Mouse (Mus musculus): Measurements from ENCODE around the gene Bckdhb.
"Not testable (repeated sequence)": the region's sequence is repeated elsewhere in the genome, so short reads cannot be mapped to it uniquely, and the experiment has no call there.

Gene Bckdhb

DNA sequence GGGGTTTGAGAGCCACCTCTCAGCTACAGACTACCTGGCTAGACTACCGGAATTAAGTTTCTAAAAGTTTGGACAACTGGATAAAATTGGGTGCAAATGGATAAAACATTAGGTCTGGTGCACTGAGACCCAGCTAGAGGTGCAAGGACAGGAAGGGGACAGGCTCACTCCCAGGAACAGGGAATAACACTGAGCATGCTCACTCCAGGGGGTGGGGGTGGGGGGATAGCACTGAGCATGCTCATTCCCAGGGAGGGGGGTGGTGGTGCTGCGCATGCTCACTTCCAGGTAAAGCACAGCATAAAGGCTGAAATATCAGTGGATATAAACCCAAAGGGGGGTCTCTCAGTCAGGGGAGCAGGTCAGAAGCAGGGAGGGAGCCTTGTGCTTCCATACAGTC is 120.7 kb downstream of the Bckdhb start:
- DNase-seq (ENCODE audit: low spot score in 2 of 2) = no peak

DNA sequence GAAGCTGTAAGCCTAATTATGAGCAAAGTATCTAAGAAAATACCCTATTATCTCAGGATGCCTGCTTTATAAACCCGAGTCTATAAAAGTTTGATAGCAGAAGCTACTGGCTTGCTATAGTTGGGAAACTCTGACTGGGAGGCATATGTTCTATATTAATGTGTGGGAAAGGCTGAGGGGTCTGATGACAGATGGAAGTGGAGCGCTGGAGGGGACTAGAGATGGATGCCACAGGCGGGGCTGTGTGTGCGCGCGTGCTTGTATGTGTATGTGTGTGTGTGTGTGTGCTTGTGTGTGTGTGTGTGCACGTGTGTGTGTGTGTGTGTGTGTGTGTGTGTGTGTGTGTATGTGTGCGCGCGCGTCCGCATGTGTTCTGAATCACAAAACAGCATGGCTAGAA is 121.4 kb downstream of the Bckdhb start:
- no peak for DNase-seq (ENCODE audit: low spot score in 2 of 2)

DNA sequence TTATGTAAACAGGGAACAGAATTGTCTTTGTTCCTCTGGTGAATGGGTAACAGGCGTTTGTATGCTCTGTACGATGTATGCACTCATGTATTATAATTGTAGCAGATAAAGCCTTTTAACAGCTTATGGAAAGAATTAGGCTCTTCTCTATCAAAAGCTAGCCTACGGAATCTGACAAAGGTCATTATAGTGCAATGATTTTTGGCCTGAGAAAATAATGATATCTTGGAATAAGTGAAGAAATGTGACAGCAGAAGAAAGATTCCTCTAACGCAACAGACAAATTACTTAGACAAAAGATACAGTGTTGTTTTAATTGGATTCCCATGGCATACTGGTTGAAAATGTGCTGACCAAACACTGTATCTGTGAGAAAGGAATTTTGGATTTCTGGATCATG is 122.0 kb downstream of the Bckdhb start:
- DNase-seq (ENCODE audit: low spot score in 2 of 2) = no peak

DNA sequence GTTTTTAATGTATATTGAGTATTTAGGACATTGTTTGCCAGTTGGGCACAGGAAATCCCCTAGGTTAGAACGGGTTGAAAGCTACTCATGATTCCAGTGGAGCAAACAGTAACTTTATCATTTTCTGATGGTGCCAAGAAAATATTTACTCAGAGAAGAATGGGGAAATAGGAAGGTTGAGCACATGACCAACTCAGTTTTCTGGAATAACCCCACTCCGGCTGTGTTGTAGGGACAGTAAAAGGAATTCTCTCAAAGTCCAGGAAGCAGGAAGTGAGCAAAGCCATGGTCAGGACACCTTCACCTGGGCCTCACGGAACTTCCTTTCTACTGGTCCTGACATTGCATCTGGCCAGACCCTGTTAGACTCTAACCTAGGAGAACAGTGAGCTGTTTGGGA is 122.5 kb downstream of the Bckdhb start:
- DNase-seq (ENCODE audit: low spot score in 2 of 2) = no peak

DNA sequence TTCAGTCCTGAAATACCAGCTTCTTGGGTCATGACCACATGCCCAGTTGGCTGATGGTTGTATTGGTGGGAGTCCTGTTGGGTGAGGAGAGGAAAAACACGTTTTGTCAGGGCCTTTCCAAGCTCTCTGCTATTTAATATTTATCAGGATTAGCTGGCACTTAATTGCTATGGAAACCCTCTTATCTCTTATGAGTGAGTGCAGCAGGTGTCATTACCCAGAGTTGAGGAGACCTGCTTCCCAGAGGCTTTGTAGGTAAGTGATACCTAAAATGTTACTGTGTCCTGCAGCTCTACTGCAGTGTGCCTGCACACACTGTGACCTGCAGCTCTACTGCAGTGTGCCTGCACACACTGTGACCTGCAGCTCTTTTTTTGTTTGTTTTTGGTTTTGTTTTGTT is 124.2 kb downstream of the Bckdhb start:
- DNase-seq (ENCODE audit: low spot score in 2 of 2) = no peak

DNA sequence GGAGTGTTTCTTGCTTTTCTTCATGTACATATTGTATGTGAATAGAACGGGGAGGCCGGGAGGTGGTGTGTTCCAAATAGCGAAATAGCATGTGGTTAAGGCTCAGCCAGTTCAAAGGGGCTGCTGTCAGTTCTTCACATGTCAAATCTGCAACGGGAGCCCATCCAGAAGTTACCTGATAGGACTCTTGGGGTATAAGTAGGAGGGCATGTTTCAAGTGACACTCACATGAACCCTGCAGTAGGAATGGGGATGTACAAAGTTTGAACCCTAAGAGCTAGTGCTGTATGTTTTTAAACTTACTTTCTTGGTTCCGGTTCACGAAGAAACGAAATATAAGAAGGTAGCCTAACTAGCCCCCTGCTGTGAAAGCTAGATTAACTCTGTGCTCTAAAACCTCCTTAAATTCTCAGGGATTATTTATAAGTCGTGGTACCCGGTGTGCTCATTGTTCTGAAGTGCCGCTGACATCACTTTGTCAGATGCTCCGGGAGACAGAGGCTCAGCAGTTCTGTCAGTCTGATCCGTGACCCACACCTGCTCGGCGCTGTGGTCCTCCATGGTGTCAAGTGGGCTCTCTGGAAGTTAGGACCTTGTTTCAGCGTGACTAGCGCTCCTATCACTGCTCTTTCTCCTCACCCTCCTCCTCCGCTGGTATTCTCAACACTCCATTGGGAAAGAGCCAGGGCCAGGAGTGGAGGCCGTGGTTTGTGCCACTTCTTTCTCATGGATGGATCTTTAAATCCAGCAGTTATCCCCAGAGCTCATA is 126.1 kb downstream of the Bckdhb start:
- DNase-seq (ENCODE audit: low spot score in 2 of 2) = no peak

DNA sequence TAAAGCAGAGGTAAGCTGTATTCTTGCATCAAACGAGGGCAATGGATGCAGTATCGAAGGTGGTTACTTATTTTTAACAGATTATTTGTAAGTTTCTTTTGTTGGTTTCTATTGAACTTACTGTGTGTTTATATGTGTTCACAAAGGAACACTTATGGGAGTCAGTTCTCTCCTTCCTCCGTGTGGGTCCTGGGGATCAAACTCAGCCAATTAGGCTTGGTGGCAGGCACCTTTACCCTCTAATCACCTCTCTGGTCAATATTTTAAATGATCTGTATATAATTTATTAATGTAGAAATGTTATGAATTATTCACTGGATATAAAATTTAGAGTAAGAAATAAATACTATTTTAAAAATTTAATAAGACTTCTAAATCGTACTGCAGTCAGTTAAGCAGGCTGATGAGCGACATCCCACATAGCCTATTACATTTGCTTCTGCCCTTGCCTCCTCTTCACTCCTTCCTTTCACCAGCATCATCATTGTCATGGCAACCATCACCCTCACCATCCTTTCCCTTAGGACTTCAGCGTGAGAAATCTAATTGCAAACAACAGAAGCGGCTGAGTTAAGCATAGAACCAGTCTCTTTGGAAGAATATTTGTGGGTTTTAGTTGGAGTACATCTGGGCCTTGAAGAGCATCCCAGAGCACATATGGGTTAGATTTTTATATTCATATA is 130.3 kb downstream of the Bckdhb start:
- DNase-seq (ENCODE audit: low spot score in 2 of 2) = no peak

DNA sequence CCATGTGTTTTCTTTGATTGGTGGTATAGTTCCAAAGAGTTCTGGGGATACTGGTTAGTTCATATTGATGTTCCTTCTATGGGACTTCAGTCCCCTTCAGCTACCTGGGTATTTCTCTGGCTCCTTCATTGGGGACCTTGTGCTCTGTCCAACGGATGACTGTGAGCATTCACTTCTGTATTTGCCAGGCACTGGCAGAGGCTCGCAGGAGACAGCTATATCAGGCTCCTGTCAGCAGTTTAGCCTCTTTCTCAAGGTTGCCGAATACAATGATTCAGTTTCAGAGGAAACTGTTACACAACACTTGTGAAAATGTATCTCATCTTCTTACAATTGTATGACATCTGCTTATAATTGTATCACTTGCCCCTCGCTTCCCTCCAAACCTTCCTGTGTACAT is 135.8 kb downstream of the Bckdhb start:
- DNase-seq (ENCODE audit: low spot score in 2 of 2) = not testable (repeated sequence)

DNA sequence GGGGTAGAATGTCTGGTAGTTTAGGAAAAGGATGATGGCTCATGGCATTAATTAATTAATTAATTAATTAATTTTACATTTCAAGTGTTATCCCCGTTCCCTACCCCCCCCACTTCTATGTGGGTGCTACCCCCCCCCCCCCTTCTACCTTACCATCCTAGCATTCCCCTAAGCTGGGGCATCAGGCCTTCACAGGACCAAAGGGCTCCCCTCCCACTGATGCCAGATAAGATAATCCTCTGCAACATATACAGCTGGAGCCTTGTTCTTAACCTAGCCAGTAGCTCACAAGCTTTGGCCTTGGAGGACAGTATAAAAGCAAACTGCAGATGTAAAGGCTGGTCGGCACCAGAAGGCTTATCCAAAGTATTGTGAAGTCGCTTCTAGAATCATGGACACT is 138.7 kb downstream of the Bckdhb start:
- DNase-seq (ENCODE audit: low spot score in 2 of 2) = no peak

DNA sequence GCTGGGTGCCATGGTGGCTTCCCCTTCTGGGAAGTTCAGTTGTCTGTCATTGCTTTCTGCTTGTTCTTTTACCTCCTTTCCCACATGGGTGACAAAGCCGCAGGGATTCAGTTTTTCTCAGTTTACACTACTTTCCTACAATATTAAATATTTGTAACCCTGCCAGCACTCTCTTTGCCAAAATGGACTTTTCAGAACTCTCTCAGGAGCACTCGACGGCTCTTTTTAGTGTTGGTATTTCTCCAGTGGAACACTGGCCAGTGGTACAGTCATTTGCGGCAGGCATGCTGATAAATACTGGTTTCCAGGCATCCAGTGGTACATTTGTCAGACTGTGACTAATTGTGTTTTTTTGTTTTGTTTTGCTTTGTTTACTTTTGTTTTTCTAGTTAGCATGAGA is 139.2 kb downstream of the Bckdhb start:
- no peak for DNase-seq (ENCODE audit: low spot score in 2 of 2)

DNA sequence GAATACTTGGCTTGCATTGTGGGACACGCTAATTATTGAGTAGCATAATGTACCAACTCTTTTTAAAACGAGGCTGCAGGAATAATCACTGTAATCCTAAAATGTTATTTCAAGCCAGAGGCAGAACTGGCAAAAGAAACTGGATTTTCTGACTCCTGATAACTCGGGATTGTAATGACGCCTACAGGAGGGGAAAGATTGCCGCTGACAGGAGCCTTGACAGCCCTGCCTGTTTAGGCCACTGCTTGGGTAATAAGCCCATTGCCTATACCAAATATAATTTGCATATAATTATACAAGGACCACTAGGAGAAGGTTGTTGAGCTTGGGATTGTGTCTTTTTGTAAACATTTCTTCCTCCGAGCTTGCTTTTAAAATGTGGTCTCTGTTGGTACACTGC is 145.3 kb downstream of the Bckdhb start:
- DNase-seq (ENCODE audit: low spot score in 2 of 2) = no peak

DNA sequence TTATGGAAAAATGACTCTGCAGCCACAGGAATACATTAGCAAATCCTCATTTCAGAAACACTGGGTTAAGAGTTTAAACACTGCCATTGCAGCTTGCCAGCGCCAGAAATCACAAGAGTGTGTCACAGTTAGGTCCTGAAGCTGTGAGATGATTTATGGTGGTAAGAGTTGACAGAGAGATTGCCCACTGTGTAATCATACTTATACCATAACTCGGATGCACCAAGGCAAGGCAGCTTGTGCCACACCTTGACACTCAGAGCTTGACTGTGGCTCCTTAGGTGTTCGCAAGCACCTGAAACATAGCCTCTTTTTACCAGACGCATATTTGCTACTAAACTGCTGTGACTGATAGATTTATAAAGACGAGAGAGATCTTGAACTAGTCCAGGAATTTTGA is 145.8 kb downstream of the Bckdhb start:
- DNase-seq (ENCODE audit: low spot score in 2 of 2) = no peak

DNA sequence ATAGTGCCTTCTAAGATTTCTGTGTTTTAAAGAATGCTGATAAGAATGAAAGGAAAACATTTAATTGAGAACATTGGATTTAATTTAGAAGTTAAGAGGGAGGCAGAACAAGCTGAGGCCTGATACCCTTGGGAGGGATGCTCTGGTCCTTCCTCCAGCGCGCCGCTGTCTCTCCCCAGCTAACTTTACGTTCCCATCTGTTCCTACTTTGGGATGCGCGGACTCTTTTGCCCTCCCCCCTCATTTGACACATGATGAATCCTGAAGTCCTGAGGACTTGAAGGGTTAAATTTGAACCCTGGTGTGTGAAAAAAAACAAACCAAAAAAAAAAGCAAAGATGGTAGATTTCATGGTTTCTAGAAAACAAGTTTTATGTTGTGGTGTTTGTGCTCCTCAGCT is 147.6 kb downstream of the Bckdhb start:
- no peak for DNase-seq (ENCODE audit: low spot score in 2 of 2)

DNA sequence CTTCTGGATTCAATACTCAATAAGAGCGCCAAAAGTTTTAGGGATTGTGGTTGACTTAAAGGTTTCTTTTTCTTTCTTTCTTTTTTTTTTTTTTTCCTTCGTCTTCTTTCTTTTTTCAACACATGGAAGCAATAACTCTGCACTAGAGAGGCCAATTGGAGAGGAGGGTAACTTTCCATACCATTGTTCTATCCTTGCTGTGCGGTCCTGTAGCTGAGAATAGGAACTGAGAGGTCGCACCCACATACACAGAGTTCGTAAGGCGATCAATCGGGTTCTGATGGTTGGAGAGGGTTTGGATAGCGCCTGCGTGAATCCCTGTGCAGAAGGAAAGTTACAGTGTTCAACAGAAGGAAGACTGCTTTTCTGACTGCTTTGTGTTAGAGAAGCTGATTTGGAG is 148.3 kb downstream of the Bckdhb start:
- no peak for DNase-seq (ENCODE audit: low spot score in 2 of 2)

DNA sequence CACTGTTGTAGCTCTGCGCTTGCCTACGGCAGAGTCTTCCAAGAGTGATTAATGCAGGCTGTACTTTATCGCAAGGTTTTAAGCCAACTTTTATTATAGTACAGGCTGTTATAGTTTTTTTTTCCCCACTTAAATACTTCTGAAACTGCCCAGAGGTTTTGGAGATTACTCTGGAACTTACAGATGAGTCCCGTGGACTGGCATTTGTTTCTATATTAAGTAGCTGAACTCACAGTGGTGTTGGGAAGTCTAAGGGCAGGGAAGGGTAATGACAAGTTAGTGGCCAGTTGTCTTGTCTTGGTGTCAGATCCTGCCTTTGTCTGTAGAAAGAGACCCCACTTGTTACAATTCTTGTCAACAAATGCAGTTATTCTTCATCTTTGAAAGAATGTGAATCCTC is 158.6 kb downstream of the Bckdhb start:
- no peak for DNase-seq (ENCODE audit: low spot score in 2 of 2)

DNA sequence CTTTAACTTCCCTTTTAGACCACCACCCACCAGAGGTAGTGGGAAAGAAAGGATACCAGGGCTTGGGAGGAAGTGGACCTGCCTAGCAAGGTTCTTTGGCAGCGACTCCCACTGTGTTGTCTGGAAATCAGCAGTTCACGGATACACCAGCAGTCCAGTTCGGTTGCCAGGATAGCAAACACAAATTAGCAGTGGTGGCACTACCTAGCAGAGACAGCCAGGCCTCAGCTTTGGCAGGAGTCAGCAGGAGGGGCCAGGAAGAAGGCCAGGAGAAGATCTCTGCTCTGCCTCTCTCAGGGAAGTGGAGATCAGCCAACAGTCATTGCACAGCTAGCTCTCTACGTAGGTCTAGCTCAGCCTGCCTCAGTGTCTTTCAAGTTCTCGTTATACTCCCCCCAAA is 159.7 kb downstream of the Bckdhb start:
- no peak for DNase-seq (ENCODE audit: low spot score in 2 of 2)

DNA sequence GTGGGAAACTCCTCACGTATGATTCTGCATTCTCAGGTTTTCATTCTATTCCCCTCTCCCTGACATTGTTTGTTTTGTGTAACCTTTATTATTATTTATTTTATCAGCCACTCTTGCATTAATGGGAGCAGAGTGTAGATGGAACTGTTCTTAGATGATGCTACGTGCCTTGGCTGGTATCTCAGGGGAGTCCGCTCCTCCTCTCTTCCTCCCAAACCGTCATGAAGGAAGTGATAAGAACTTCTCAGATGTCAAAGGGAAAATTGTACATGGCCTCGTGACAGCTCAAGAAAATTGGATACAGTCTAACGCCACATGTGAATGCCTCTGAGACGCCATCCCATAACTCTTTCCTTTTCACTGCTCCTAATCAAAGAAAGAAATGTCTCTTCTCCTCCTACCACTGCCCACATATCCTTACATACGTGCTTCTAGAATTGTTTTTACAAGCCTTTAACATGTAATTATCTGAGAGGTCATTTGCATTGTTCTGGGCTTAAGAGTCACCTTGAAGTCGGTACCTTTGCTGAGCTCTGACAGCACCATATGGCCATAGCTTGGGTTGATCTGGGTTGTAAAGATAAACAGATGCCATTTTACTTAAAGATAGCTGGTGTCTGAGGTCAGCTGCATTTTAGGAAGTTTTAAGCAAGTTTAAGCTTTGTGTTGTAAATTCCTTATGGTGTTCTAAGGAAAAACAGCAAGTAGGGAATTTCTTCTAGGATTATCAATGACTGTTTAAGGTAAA is 165.5 kb downstream of the Bckdhb start:
- DNase-seq (ENCODE audit: low spot score in 2 of 2) = no peak

DNA sequence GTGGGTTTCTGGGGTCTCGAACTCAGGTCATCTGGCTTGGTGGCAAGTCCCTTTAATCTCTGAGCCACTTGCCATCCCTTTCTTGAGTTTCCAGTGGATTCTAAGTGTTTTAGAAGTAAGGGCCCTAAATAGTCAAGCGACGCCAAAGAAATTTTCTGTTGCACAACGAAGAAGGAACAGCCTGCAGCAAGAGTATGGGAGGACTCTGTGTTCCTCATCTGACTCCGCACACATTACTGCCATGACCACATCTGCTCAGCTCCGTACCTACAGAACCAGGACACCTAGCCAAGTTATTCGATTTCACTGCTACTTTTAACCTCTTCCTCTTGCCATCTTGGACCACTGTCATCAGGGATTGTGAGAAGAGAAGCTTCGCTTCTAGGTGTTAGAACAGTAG is 168.0 kb downstream of the Bckdhb start:
- DNase-seq (ENCODE audit: low spot score in 2 of 2) = no peak

DNA sequence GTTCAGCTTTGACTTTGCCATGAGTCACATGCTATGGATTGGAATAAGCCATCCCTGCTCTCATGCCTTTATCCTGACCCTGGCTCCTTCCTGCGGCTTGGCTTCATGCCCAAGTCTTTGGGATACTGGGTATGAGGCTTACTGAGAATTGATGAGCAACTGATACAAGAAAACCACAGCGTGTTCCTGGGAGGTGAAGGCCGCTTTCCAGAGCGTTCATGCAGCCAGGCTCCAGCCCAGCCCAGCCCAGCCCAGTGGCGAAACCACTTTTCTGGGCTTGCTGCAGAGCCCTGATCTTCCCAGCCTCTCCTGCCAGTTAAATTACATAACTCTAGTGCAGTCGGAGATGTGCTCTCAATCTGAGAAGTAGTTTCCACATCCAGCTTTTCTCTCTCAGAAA is 169.2 kb downstream of the Bckdhb start:
- DNase-seq (ENCODE audit: low spot score in 2 of 2) = no peak

DNA sequence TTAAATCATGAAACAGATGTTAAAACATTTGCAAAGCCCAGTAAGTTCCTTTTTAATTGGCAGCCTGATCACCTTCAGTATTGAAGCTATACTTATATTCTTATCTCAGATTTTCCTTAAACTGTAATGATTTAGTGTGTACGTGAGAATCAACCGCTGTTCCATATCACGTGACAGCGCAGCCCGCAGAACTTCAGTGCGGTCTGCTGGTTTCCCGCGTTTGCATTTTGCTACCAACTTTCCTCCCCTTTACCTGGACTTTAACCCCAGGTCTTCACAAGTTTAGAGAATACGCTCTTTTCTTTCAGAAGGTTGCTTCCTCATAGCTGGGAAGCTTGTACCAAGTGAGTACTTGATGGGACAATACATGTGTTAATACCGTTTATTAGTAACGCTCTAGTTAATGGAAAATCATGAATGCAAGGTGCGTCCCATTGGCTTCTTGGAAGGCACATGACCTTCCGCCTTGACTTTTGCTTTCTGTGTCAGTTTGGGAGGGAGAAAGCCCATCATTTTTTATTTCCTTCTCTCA is 171.6 kb downstream of the Bckdhb start:
- DNase-seq (ENCODE audit: low spot score in 2 of 2) = no peak

DNA sequence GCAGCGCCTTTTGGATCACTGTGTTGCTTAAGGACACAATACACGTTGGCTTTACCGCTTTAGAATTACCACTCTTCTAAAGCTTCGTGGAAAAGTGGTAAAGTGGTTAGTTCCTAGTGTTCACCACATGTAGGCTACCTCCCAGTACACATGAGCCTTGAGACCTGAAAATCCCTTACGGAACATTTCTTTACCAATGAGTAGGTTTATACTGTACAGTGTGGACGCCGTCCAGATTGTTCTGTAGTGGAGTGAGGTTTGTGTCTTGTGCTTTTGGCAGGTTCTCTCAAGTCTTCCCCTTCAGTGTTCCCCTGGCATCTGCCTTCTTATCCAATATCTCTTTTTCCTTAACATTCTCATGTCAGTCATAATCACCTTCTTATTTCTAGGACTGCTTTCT is 178.4 kb downstream of the Bckdhb start:
- DNase-seq (ENCODE audit: low spot score in 2 of 2) = no peak

DNA sequence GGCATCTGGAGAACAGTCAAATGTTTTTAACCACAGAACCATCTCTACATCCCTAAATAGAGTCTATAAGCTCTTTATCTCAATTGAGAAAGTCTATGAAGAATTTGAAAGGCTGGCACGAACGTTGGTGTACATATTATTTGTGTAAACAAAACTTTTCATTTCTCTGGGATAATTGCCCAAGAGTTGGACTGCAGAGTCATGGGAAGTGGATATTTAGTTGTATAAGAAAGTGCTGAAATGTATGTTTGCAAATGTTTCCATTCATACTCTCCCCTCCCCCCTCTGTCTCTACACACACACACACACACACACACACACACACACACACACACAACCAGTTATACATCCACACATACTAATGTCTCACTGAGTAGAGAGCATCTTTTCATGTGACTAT is 181.5 kb downstream of the Bckdhb start:
- DNase-seq (ENCODE audit: low spot score in 2 of 2) = no peak
